Mouse (Mus musculus) heart, embryonic 13.5 days (tissue): Measurements from ENCODE around the gene Ccdc114. TPM values are rescaled to one million over a fixed set of nuclear protein-coding genes. Genes with fewer than 3 reads are reported as not detected.
"Not testable (repeated sequence)": the region's sequence is repeated elsewhere in the genome, so short reads cannot be mapped to it uniquely, and the experiment has no call there.

Experiments
- ATAC-seq: fragments of 200-750 bp; cut with Nextera tagmentation; 2 replicates; pipeline ENCODE4 v1.8.0; 2017; ENCODE audit warnings: moderate TSS enrichment; ENCODE audit not compliant: insufficient number of reproducible peaks, low FRiP score, low TSS enrichment; ENCODE audit errors: extremely low read depth
- H3K27ac ChIP-seq: fragments of 300-500 bp; sonication (generic); replicated peaks from 2 replicates; pipeline ENCODE4 v1.5.1; 2015; ENCODE audit warnings: moderate library complexity, mild to moderate bottlenecking, inconsistent platforms
- H3K27me3 ChIP-seq: fragments of 300-500 bp; sonication (generic); replicated peaks from 2 replicates; pipeline ENCODE4 v1.6.1; 2015; ENCODE audit warnings: mild to moderate bottlenecking, inconsistent platforms
- H3K36me3 ChIP-seq: fragments of 300-500 bp; sonication (generic); 2 replicates; pipeline ENCODE4 v1.6.1; 2015; ENCODE audit warnings: mild to moderate bottlenecking, inconsistent platforms
- H3K4me1 ChIP-seq: fragments of 300-500 bp; sonication (generic); 2 replicates; pipeline ENCODE4 v1.6.1; 2015; ENCODE audit warnings: inconsistent platforms
- H3K4me2 ChIP-seq: fragments of 300-500 bp; sonication (generic); 2 replicates; pipeline ENCODE4 v1.6.1; 2015; ENCODE audit warnings: inconsistent platforms, mild to moderate bottlenecking, moderate library complexity
- H3K4me3 ChIP-seq: fragments of 300-500 bp; sonication (generic); 2 replicates; pipeline ENCODE4 v1.5.1; 2015; ENCODE audit warnings: moderate library complexity, mild to moderate bottlenecking, inconsistent platforms
- H3K9ac ChIP-seq: fragments of 300-500 bp; sonication (generic); 2 replicates; pipeline ENCODE4 v1.6.1; 2015; ENCODE audit warnings: inconsistent platforms, mild to moderate bottlenecking, moderate library complexity
- H3K9me3 ChIP-seq: fragments of 300-500 bp; sonication (generic); 2 replicates; pipeline ENCODE4 v1.6.1; 2016; ENCODE audit warnings: inconsistent platforms
- WGBS: fragments of 180-500 bp; shearing (Covaris S2); methylation state at CpG from one replicate; pipeline ENCODE4 v1.1.7; 2015; ENCODE audit warnings: mixed read lengths; 5-methylcytosine and 5-hydroxymethylcytosine counted together
- polyA plus RNA-seq: library from polyadenylated mRNA; unstranded; fragments of >200 nt; fragmentation: Nextera tagmentation; extraction: Ambion mirVana; gene quantifications from 2 replicates; pipeline ENCODE4 v1.2.1, GENCODE M21; 2015

The Ccdc114 gene
- 2.7 and 3.4 TPM in 2 replicates for polyA plus RNA-seq

DNA sequence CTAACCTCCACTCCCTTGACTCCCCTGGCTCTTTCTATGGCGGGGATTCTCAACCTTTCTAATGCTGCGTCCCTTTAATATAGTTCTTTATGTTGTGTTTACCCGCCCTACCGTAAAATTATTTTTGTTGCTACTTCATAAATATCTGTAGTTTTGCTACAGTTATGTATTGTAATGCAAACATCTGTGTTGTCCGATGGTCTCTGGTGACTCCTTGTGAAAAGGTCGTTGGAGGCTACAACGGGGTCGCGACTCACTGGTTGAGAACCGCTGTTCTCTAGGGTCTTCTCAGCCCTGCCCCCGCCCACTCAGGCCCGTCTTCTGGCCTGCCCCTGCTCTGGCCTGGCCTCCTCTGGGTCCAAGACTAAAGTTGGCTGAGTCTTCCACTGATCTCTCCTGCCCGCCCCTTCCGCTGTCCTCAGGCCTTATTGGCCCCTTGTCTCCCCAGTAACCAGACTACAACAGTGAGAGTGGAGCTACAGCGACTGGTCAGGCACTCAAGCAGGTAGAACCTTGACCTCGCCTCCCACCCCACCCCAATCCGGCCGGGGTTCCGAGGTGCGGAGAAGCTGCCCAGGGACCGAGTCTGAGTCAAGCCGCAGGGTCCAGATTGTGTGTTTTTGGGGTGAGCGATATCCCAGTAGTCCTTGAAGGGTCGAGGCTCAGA is at the start of gene Ccdc114:
Gene Ccdc114 (plus strand): TSS at position 311 of the 667 bp plus-strand sequence.
- Histone ChIP-seq H3K27ac (peak within 1 kb of the TSS; percentile 92), H3K9me3 (peaks cover 5% of the 10 kb centered on the region), H3K4me2 (peak within 1 kb of the TSS; percentile 75), H3K36me3 (no peaks in the 10 kb centered on the region), H3K4me1 (peaks cover 44% of the 10 kb centered on the region), H3K4me3 (peak within 1 kb of the TSS; percentile 56), H3K9ac (peak within 1 kb of the TSS; percentile 73), H3K27me3 (peaks cover 14% of the 10 kb centered on the region)
- 4% methylated on average over 24 of the region's 24 CpGs for WGBS
- ATAC-seq = peak; percentile 40; the same call in 1 of the 2 replicates

GRCm38 (mm10) chr7:45876895-45877294 is 47.0 kb upstream of the Ccdc114 start:
- no peak overlapping the region for H3K4me3 ChIP-seq

GRCm38 (mm10) chr7:45878278-45878677 is 45.6 kb upstream of the Ccdc114 start, which contains the start of gene Grin2d:
Gene Grin2d, minus strand, starts transcription at chr7:45878378.
- not testable (repeated sequence) for H3K27ac ChIP-seq, H3K4me2 ChIP-seq, H3K27me3 ChIP-seq, ATAC-seq, H3K9ac ChIP-seq, H3K4me3 ChIP-seq, H3K9me3 ChIP-seq
- Histone ChIP-seq H3K36me3 (peaks cover 94% of the 10 kb centered on the region), H3K4me1 (peaks cover 17% of the 10 kb centered on the region)
- 81% methylated on average over 1 of the region's 1 CpGs for WGBS

More at GRCm38 (mm10) chr7:45876895-45877294, 47.0 kb upstream of the Ccdc114 start:
- H3K4me2 ChIP-seq = no peak overlapping the region
- no peak for ATAC-seq
- H3K36me3 ChIP-seq = peaks cover 80% of the 10 kb centered on the region
- peaks cover 17% of the 10 kb centered on the region for H3K4me1 ChIP-seq
- WGBS = 94% methylated on average over 7 of the region's 7 CpGs
- H3K27me3 ChIP-seq = peaks cover 2% of the 10 kb centered on the region
- H3K9me3 ChIP-seq = no peaks in the 10 kb centered on the region
- H3K27ac ChIP-seq = no peak overlapping the region
- no peak overlapping the region for H3K9ac ChIP-seq

DNA sequence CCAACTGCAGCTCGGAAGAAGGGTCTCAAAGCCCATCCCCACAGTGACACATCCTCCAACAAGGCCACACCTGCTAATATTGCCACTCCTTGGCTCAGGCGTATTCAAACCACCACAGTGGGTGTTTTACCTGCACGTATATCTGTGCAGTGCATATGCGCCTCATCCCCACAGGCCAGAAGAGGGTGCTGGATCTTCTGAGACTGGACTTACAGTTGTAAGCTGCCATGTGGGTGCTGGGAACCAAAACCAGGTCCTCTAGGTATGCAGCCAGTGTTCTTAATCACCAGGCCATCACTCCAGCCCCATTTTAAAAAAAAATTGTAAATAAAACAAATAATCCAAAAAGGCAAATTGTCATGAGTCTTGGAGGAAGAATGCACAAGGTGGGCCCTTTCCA is 43.3 kb upstream of the Ccdc114 start:
- Histone ChIP-seq H3K9me3 (no peaks in the 10 kb centered on the region), H3K36me3 (peaks cover 99% of the 10 kb centered on the region), H3K9ac (no peak overlapping the region), H3K27ac (no peak overlapping the region), H3K27me3 (no peaks in the 10 kb centered on the region), H3K4me2 (no peak overlapping the region), H3K4me3 (no peak overlapping the region), H3K4me1 (no peaks in the 10 kb centered on the region)
- ATAC-seq = no peak
- WGBS = 92% methylated on average over 4 of the region's 4 CpGs

GRCm38 (mm10) chr7:45881011-45881410 is 42.9 kb upstream of the Ccdc114 start:
- Histone ChIP-seq H3K27ac (no peak overlapping the region), H3K9ac (no peak overlapping the region), H3K4me2 (no peak overlapping the region), H3K27me3 (no peaks in the 10 kb centered on the region), H3K4me3 (no peak overlapping the region), H3K4me1 (no peaks in the 10 kb centered on the region), H3K9me3 (no peaks in the 10 kb centered on the region), H3K36me3 (peaks cover 97% of the 10 kb centered on the region)
- no peak for ATAC-seq
- 96% methylated on average over 2 of the region's 2 CpGs for WGBS

DNA sequence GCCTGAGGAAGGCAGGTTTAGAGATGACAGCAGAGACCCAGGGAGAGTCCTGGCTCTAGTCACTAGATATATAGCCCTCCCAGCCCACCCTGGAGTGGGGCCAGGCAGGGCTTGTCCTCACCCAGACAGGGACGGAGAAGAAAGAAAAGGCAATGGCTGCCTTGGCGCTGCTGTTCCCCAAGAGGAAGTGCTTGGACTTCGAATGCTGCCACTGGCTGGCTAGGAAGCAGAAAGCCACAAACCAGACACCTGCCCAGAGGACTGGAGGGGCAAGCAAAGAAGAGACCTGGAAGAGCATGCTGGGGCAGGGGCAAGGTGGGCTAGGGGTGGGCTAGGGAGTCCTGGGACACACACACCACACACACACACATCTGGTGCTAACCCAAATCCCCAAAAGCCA is 36.6 kb upstream of the Ccdc114 start:
- 37% methylated on average over 3 of the region's 3 CpGs for WGBS
- peaks cover 35% of the 10 kb centered on the region for H3K36me3 ChIP-seq
- no peak overlapping the region for H3K27ac ChIP-seq
- no peak overlapping the region for H3K4me2 ChIP-seq
- no peaks in the 10 kb centered on the region for H3K4me1 ChIP-seq
- no peak overlapping the region; the same call in 1 of the 2 replicates for H3K9ac ChIP-seq
- no peaks in the 10 kb centered on the region for H3K9me3 ChIP-seq
- no peak for ATAC-seq
- no peaks in the 10 kb centered on the region for H3K27me3 ChIP-seq
- no peak overlapping the region for H3K4me3 ChIP-seq

DNA sequence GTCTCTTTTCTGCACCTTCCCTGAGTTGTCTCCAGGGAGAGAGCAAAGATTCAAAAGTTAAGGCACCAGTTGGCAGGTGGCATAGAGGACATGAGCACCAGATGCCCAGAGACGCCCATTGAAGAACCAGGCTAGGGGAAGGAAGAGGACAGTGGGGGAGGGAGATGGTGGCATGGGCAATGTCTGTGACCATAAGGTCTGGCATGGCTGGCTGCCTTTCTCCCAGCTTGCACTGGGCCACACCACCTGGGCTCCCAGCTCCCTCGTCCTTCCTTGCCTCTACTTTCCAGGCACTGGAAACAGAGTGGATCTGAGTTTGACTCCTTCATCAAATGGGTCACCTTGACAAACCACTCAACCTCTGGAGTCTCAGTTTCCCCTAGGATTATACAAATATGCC is 31.2 kb upstream of the Ccdc114 start:
- H3K4me3 ChIP-seq = no peak overlapping the region
- H3K36me3 ChIP-seq = no peaks in the 10 kb centered on the region
- no peaks in the 10 kb centered on the region for H3K9me3 ChIP-seq
- no peak overlapping the region for H3K4me2 ChIP-seq
- peaks cover 11% of the 10 kb centered on the region for H3K4me1 ChIP-seq
- whole genome bisulfite sequencing = 78% methylated on average over 2 of the region's 2 CpGs
- no peaks in the 10 kb centered on the region for H3K27me3 ChIP-seq
- ATAC-seq = no peak
- H3K9ac ChIP-seq = no peak overlapping the region
- no peak overlapping the region for H3K27ac ChIP-seq

DNA sequence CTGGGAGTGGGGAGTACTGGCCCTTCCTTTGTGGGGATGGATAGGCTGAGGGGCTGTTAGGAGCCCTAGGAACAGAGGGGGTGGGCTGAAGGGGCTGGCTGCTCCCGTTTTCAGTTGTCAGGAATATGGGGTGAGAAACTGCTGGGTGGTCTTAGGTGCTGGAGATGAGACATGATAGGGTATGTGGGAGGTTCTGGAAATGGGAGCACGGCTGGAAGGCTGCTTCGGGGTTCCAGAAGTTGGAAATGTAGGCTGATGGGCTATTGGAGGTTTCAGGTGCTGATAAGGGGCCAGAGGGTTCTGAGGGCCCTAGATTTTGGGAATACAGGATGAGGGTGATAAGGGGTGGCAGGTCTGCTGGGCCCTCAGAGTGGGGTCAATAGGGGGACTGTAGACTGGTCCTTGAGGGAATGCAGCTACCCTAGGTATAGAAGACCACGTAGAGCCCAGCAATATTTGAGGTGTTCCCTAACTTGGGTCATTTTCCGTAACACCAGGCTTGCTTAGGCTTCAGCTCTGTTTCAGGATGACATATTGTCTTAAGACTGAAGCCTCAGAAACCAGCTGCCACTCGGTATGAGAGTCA is 27.8 kb upstream of the Ccdc114 start:
- WGBS = 81% methylated on average over 6 of the region's 6 CpGs
- Histone ChIP-seq H3K9me3 (no peaks in the 10 kb centered on the region), H3K27me3 (no peaks in the 10 kb centered on the region), H3K4me2 (peak overlapping the region; percentile 96), H3K9ac (no peak overlapping the region), H3K27ac (0 out of 2 replicates have a peak overlapping the region, but pooled peaks have one; percentile 34), H3K36me3 (no peaks in the 10 kb centered on the region), H3K4me3 (peak overlapping the region; percentile 65), H3K4me1 (peaks cover 16% of the 10 kb centered on the region)
- no peak for ATAC-seq

GRCm38 (mm10) chr7:45896517-45897257 is 27.2 kb upstream of the Ccdc114 start, which contains the start of the genes Syngr4 and Tmem143:
Gene Syngr4, minus strand, starts transcription at chr7:45896714.
Gene Tmem143, plus strand, starts transcription at chr7:45896941.
- WGBS = 2% methylated on average over 40 of the region's 40 CpGs
- Histone ChIP-seq H3K4me1 (peaks cover 16% of the 10 kb centered on the region), H3K36me3 (no peaks in the 10 kb centered on the region), H3K4me3 (peak within 1 kb of the TSS; percentile 65), H3K9ac (peak within 1 kb of the TSS; percentile 85), H3K4me2 (peak within 1 kb of the TSS; percentile 96), H3K27ac (peak within 1 kb of the TSS; percentile 78), H3K27me3 (no peaks in the 10 kb centered on the region), H3K9me3 (no peaks in the 10 kb centered on the region)
- ATAC-seq = peak; percentile 89

DNA sequence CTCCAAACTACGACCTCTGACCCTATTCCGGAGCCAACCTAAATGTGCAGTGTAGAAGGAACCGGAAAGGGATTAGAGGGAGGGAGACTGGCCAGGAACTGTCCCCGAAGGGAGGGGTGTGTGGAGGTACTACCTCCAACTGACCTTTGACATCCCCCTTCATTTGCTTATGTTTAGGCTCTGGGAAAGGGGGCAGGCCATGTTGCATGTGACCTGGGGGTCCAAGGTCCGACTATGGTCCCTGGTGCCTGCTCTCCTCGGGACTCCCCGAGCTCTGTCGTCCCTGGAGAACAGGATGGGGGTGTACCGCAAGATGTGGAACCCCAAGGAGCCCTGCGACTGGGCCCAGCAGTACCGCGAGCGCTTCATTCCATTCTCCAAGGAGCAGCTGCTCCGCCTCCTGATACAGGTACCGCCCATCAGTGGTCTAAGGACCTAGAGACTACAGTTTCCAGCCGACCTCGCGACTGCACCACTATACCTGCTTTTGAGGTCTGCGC is 26.6 kb upstream of the Ccdc114 start:
- H3K4me3 ChIP-seq = peak overlapping the region; percentile 65
- peak; percentile 14 for ATAC-seq
- 2% methylated on average over 19 of the region's 19 CpGs for WGBS
- H3K27ac ChIP-seq = peak overlapping the region; percentile 78
- H3K9ac ChIP-seq = peak overlapping the region; percentile 85
- H3K36me3 ChIP-seq = no peaks in the 10 kb centered on the region
- no peaks in the 10 kb centered on the region for H3K27me3 ChIP-seq
- H3K4me1 ChIP-seq = peaks cover 16% of the 10 kb centered on the region
- peak overlapping the region; percentile 96 for H3K4me2 ChIP-seq
- no peaks in the 10 kb centered on the region for H3K9me3 ChIP-seq

GRCm38 (mm10) chr7:45898125-45898524 is 25.7 kb upstream of the Ccdc114 start:
- H3K27me3 ChIP-seq, H3K9me3 ChIP-seq, ATAC-seq, H3K36me3 ChIP-seq: not testable (repeated sequence)
- H3K27ac ChIP-seq = 0 out of 2 replicates have a peak overlapping the region, but pooled peaks have one; percentile 78
- peak overlapping the region; percentile 96 for H3K4me2 ChIP-seq
- WGBS = 61% methylated on average over 4 of the region's 4 CpGs
- H3K9ac ChIP-seq = peak overlapping the region; percentile 85; the same call in 1 of the 2 replicates
- peaks cover 16% of the 10 kb centered on the region for H3K4me1 ChIP-seq
- peak overlapping the region; percentile 65 for H3K4me3 ChIP-seq
